Mouse (Mus musculus): ENCODE data around the gene Nfkbib. TPM values are rescaled to one million over a fixed set of nuclear protein-coding genes. Genes with fewer than 3 reads are reported as not detected.

Gene Nfkbib
- polyA plus RNA-seq, 1 experiment from 2014 or later: 42.7 TPM

- Histone ChIP-seq H3K9ac (no peak overlapping the region), H3K9me3 (no peaks in the 10 kb centered on the region), H3K27me3 (peaks cover 24% of the 10 kb centered on the region), H3K36me3 (replicated peaks) (peaks cover 41% of the 10 kb centered on the region), H3K4me2 (no peak overlapping the region), H3K27ac (no peak overlapping the region), H3K4me1 (peaks cover 7% of the 10 kb centered on the region), H3K4me3 (replicated peaks) (no peak overlapping the region)
- ATAC-seq (ENCODE audit: low FRiP score): no peak
- WGBS: 82% methylated on average over 13 of the region's 13 CpGs
Observed at GRCm38 (mm10) chr7:28758623-28759022, 8.7 kb downstream of the Nfkbib start.

- H3K27ac ChIP-seq: no peak within 1 kb of the TSS
- 0 out of 2 replicates have a peak within 1 kb of the TSS, but pooled peaks have one; percentile 7 for H3K9ac ChIP-seq
- H3K36me3 ChIP-seq (replicated peaks): peaks cover 48% of the 10 kb centered on the region
- no peaks in the 10 kb centered on the region for H3K9me3 ChIP-seq
- WGBS: 5% methylated on average over 15 of the region's 17 CpGs
- H3K4me3 ChIP-seq (replicated peaks): 0 out of 2 replicates have a peak within 1 kb of the TSS, but pooled peaks have one; percentile 11
- peaks cover 24% of the 10 kb centered on the region for H3K27me3 ChIP-seq
- no peak for ATAC-seq (ENCODE audit: low FRiP score)
- peaks cover 7% of the 10 kb centered on the region for H3K4me1 ChIP-seq
- peak within 1 kb of the TSS; percentile 38 for H3K4me2 ChIP-seq
Observed at GRCm38 (mm10) chr7:28756079-28756478, 11.2 kb downstream of the Nfkbib start, which contains the start of gene Ccer2. Gene Ccer2 (plus strand): TSS chr7:28756174.

GRCm38 (mm10) chr7:28749935-28750334 lies 17.4 kb downstream of the Nfkbib start:
- no peak for ATAC-seq (ENCODE audit: low FRiP score)
- Histone ChIP-seq H3K4me3 (replicated peaks) (no peak overlapping the region), H3K4me2 (no peak overlapping the region), H3K4me1 (no peaks in the 10 kb centered on the region), H3K27me3 (no peaks in the 10 kb centered on the region), H3K36me3 (replicated peaks) (peaks cover 55% of the 10 kb centered on the region), H3K9ac (no peak overlapping the region), H3K9me3 (no peaks in the 10 kb centered on the region), H3K27ac (no peak overlapping the region)
- 95% methylated on average over 7 of the region's 7 CpGs for WGBS

- H3K4me2 ChIP-seq: peak within 1 kb of the TSS; percentile 91
- ATAC-seq (ENCODE audit: low FRiP score): peak; percentile 99
Observed at GRCm38 (mm10) chr7:28741709-28742438, 25.4 kb downstream of the Nfkbib start, which contains the start of the genes Mrps12 and Sars2. Gene Mrps12 (minus strand): TSS chr7:28741820. Gene Sars2 (plus strand): TSS chr7:28741992.

GRCm38 (mm10) chr7:28741368-28741708 lies 26.0 kb downstream of the Nfkbib start:
- no peaks in the 10 kb centered on the region for H3K9me3 ChIP-seq
- H3K27ac ChIP-seq: peak overlapping the region; percentile 71; the same call in 1 of the 2 replicates
- 0% methylated on average over 13 of the region's 13 CpGs for WGBS
- peaks cover 36% of the 10 kb centered on the region for H3K36me3 ChIP-seq (replicated peaks)
- H3K9ac ChIP-seq: peak overlapping the region; percentile 82
- peaks cover 15% of the 10 kb centered on the region for H3K4me1 ChIP-seq
- ATAC-seq (ENCODE audit: low FRiP score): peak; percentile 51
- H3K27me3 ChIP-seq: no peaks in the 10 kb centered on the region
- H3K4me3 ChIP-seq (replicated peaks): peak overlapping the region; percentile 65
- H3K4me2 ChIP-seq: peak overlapping the region; percentile 91

More at GRCm38 (mm10) chr7:28741709-28742438, 25.4 kb downstream of the Nfkbib start, which contains the start of the genes Mrps12 and Sars2:
- no peaks in the 10 kb centered on the region for H3K9me3 ChIP-seq
- peaks cover 15% of the 10 kb centered on the region for H3K4me1 ChIP-seq
- H3K9ac ChIP-seq: peak within 1 kb of the TSS; percentile 82
- H3K4me3 ChIP-seq (replicated peaks): peak within 1 kb of the TSS; percentile 65
- peak within 1 kb of the TSS; percentile 71 for H3K27ac ChIP-seq
- WGBS: under 1% methylated on average over 39 of the region's 39 CpGs
- no peaks in the 10 kb centered on the region for H3K27me3 ChIP-seq
- H3K36me3 ChIP-seq (replicated peaks): peaks cover 41% of the 10 kb centered on the region

- 42% methylated on average over 9 of the region's 9 CpGs for WGBS
- H3K27me3 ChIP-seq: no peaks in the 10 kb centered on the region
- ATAC-seq (ENCODE audit: low FRiP score): no peak
- peaks cover 15% of the 10 kb centered on the region for H3K4me1 ChIP-seq
- peak overlapping the region; percentile 65 for H3K4me3 ChIP-seq (replicated peaks)
- H3K9ac ChIP-seq: peak overlapping the region; percentile 82
- H3K36me3 ChIP-seq (replicated peaks): peaks cover 32% of the 10 kb centered on the region
- no peak overlapping the region for H3K27ac ChIP-seq
- peak overlapping the region; percentile 91 for H3K4me2 ChIP-seq
- no peaks in the 10 kb centered on the region for H3K9me3 ChIP-seq
Observed at GRCm38 (mm10) chr7:28740949-28741348, 26.4 kb downstream of the Nfkbib start.

- Histone ChIP-seq H3K36me3 (replicated peaks) (peaks cover 28% of the 10 kb centered on the region), H3K4me1 (peaks cover 15% of the 10 kb centered on the region), H3K9me3 (no peaks in the 10 kb centered on the region), H3K4me3 (replicated peaks) (no peak overlapping the region), H3K4me2 (no peak overlapping the region), H3K9ac (no peak overlapping the region), H3K27ac (no peak overlapping the region), H3K27me3 (no peaks in the 10 kb centered on the region)
- no peak for ATAC-seq (ENCODE audit: low FRiP score)
- WGBS: 95% methylated on average over 21 of the region's 21 CpGs
Observed at GRCm38 (mm10) chr7:28739829-28740228, 27.5 kb downstream of the Nfkbib start.

GRCm38 (mm10) chr7:28735701-28736100 lies 31.6 kb downstream of the Nfkbib start:
- no peak overlapping the region for H3K27ac ChIP-seq
- H3K36me3 ChIP-seq (replicated peaks): peaks cover 25% of the 10 kb centered on the region

GRCm38 (mm10) chr7:28733211-28733610 lies 34.1 kb downstream of the Nfkbib start:
- H3K4me1 ChIP-seq: peaks cover 16% of the 10 kb centered on the region
- H3K4me3 ChIP-seq (replicated peaks): peak overlapping the region; percentile 45
- peaks cover 8% of the 10 kb centered on the region for H3K36me3 ChIP-seq (replicated peaks)
- peak overlapping the region; percentile 75 for H3K4me2 ChIP-seq
- ATAC-seq (ENCODE audit: low FRiP score): no peak
- H3K27ac ChIP-seq: no peak overlapping the region
- peaks cover 21% of the 10 kb centered on the region; the same call in 1 of the 2 replicates for H3K27me3 ChIP-seq
- WGBS: 5% methylated on average over 11 of the region's 11 CpGs
- no peaks in the 10 kb centered on the region for H3K9me3 ChIP-seq
- no peak overlapping the region for H3K9ac ChIP-seq

More at GRCm38 (mm10) chr7:28735701-28736100, 31.6 kb downstream of the Nfkbib start:
- 88% methylated on average over 6 of the region's 6 CpGs for whole genome bisulfite sequencing
- no peak overlapping the region for H3K4me2 ChIP-seq
- no peak overlapping the region for H3K9ac ChIP-seq
- H3K9me3 ChIP-seq: no peaks in the 10 kb centered on the region
- no peak overlapping the region for H3K4me3 ChIP-seq (replicated peaks)
- H3K27me3 ChIP-seq: peaks cover 21% of the 10 kb centered on the region; the same call in 1 of the 2 replicates
- H3K4me1 ChIP-seq: peaks cover 16% of the 10 kb centered on the region
- ATAC-seq (ENCODE audit: low FRiP score): no peak

- 2% methylated on average over 56 of the region's 58 CpGs for WGBS
- Histone ChIP-seq H3K4me2 (peak overlapping the region; percentile 75), H3K4me3 (replicated peaks) (peak overlapping the region; percentile 45)
Observed at GRCm38 (mm10) chr7:28732341-28733142, 34.8 kb downstream of the Nfkbib start.

GRCm38 (mm10) chr7:28727649-28728340 lies 39.5 kb downstream of the Nfkbib start:
- Histone ChIP-seq H3K27ac (no peak overlapping the region), H3K4me2 (no peak overlapping the region), H3K36me3 (replicated peaks) (no peaks in the 10 kb centered on the region), H3K9me3 (no peaks in the 10 kb centered on the region), H3K4me3 (replicated peaks) (no peak overlapping the region), H3K4me1 (peaks cover 11% of the 10 kb centered on the region), H3K9ac (no peak overlapping the region), H3K27me3 (peaks cover 18% of the 10 kb centered on the region; the same call in 1 of the 2 replicates)
- no peak for ATAC-seq (ENCODE audit: low FRiP score)
- 61% methylated on average over 10 of the region's 10 CpGs for WGBS

More at GRCm38 (mm10) chr7:28732341-28733142, 34.8 kb downstream of the Nfkbib start:
- H3K4me1 ChIP-seq: peaks cover 20% of the 10 kb centered on the region
- peak; percentile 76 for ATAC-seq (ENCODE audit: low FRiP score)
- no peak overlapping the region for H3K27ac ChIP-seq
- peaks cover 21% of the 10 kb centered on the region; the same call in 1 of the 2 replicates for H3K27me3 ChIP-seq
- H3K9ac ChIP-seq: peak overlapping the region; percentile 47; the same call in 1 of the 2 replicates
- H3K9me3 ChIP-seq: no peaks in the 10 kb centered on the region
- H3K36me3 ChIP-seq (replicated peaks): 0 out of 2 replicates have a peak, but pooled peaks cover 4% of the 10 kb centered on the region
